Mouse (Mus musculus) megakaryocyte, adult 5-6 weeks (primary cell): Measurements from ENCODE around the gene Peli1. TPM values are rescaled to one million over a fixed set of nuclear protein-coding genes. Genes with fewer than 3 reads are reported as not detected.
A peak's percentile ranks its signal among the peaks of the same experiment; 100 is the strongest.

Source experiments
- ATAC-seq: 2 replicates; pipeline ENCODE4 v1.8.0; 2016; ENCODE audit warnings: mild to moderate bottlenecking, inconsistent platforms; ENCODE audit not compliant: poor library complexity, severe bottlenecking
- total RNA-seq, 2 experiments: library from RNA; stranded (forward) in 1 of 2; stranded (reverse) in 1 of 2; fragments of 153-499, 151-499 nt in 1 of 2; fragments of 221-1000, 200-1000 nt in 1 of 2; gene quantifications; 2 replicates each; pipeline versions ENCODE4 v1.2.3 to v1.2.4; 2015 to 2017

Peli1 gene
- total RNA-seq, 2 experiments from 2014 or later = 29.0 to 50.4 TPM

DNA sequence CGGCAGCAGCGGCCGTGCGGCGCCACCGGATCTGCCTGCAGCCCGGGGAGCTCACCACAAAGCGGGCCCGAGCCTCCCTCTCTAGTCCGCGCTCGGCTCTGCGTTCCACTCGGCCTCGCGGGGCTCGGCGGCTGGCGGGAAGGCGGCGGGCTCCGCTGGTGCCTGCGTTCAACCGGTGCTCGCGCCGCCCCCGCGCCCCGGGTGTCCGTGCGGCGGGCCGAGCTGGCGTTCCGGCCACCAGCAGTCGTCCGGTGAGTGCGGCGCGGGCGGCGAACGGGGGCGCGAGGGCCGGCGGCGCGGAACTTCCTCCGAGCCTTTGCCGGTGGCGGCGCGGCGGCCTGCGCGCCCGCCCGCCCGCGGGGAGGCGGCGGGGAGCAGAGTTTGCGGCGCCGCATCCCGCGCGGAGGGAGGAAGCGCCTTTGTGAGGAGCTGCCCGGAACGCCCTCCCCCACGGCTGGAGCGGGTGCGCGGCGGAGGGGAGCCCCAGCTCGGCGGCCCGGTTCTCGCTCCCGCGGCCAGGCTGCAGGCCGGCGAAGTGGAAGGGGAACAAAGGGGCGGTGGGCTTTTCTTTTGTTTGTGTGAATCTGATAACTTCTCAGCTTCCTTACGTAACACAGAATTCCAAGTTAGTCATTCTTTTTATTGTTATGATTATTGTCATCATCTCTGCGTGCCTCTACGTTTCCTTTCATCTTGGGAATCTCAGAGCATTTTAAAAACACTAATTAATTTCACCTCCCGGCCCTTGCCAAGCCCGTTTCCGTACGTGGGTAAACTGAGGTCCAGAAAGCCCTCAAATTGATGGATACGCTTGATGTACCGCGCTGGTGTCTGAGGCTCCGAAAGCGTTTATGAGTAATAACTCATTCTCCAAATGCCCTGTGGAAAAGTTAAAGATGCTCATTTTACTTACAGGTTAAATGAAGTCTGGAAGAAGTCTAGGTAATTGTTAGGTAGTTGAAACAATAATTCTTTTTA lies 626 bp downstream of the Peli1 start:
- ATAC-seq = peak; percentile 49

DNA sequence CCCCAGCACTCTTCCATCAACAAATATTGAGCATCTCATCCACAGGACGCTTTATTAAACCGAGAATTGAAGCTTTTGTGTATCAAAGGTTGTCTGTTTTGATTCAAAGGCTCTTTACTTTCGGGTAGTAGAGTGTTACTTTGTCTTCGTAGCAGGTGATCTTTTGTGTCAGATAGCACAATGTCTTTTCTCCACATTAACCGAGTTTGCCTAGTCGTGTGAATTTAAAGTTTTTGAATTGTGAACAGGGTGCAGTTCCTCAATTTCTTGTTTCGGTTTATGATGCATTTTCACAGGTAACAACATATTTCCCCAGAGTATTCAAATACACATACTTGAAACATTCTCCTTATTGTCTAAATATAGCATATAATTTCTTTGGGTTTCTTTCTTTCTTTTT lies 1.5 kb downstream of the Peli1 start:
- no peak for ATAC-seq

DNA sequence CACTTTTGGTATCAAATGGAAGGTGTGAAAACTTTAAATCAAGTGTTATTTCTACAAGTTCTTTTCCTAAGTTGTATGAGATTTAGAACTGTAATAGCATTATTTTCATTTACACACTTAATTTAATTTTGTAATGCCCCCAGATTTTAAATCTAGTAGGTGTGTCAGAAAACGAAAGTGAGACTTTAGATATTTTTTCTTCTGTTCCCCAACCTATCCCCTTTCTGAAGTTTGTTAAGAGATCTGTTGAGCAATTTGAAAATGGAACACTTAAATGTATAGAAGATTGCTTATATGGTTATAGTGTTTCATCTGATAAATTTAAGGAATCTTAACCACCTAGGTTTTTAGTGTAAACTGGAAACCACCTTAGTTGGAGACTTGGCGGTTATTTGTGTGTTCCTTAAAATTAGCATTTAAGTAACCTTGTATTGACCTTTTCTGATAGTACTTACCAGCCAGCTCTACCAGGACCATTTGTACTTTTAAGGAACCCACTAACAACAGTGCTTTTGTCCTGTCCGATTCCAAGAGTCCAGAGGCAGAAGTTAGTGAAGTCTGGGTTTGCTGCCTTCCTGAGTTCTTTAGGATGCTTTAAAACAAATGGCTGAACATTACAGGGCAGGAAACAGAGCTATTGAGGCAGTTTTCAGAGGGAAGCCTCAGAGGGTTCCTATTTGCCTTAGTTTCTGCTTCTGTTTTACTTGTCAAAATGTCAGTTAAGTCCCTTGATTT lies 2.2 kb downstream of the Peli1 start:
- no peak for ATAC-seq

DNA sequence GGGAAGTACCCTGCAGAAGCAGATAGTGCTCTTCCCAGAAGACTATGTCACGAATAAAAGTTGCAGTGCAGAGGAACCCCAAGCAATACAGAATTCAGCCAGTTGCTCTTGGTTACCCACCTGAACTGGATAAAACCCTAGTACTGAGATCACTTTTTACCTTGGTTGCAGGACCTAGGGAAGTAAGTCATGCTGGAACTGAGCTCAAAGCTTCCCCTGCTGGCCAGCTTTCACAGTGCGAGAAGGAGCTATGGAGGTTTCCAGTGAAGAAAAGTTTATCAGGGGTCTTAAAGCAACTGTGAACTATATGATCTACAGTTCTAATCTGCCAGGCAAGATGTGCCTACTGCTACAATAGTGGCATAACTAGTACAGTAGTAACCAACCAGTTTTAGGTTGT lies 5.5 kb downstream of the Peli1 start:
- peak; percentile 45; the same call in 1 of the 2 replicates for ATAC-seq

DNA sequence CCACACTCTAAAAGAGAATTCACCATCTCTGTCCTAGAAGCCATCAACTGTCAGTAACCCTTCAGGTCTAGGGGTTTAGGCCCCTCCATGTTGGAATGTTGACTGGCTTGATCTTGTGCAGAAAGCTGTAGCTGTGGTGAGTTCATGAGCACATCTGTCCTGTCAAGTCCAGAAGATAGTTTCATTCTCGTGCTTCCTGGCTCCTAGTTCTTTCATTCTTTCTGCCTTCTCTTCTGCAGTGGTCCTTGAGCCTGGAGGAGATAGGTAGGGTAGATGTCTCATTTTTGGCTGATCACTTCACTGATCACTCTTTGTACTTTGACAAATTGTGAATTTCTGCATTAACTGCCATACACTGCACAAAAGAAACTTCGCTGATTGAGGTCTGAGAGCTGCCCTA lies 7.4 kb downstream of the Peli1 start:
- no peak for ATAC-seq

DNA sequence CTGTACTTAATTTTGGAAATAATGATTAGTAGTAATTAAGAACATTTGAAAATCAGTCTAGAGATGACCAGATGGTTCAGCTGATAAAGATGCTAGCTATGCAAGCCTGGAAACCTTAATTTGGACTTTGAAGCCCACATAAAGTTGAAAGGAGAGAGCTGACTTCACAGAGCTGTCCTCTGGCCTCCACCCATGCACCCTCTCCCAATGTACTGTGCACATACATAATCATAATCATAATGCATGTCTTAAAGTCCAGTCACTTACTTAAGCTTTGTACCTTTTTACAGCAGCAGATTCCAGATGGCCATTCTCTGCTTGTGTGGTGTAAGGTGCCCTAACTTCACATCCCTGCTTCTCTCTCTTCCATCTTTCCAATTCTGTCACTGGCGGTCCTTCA lies 9.6 kb downstream of the Peli1 start:
- ATAC-seq = no peak

DNA sequence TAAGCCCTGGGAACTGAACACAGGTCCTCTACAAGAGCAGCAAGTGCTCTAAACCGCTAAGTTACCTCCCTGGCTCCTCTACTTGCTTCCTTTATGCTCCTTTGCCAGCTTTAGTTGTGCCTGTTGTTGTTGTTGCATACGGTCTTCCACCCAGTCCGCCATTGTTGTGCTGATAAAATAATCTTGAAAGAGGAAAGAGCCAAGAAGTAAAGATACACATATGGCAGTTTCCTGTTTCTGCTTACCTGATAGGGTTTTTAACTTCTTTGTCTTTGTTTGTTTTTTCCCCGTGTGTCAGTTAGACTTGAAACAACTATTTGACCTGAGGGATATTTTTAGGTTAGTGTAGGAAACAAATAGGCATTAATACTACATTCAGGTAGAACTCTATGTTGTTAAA lies 10.2 kb downstream of the Peli1 start:
- no peak for ATAC-seq

DNA sequence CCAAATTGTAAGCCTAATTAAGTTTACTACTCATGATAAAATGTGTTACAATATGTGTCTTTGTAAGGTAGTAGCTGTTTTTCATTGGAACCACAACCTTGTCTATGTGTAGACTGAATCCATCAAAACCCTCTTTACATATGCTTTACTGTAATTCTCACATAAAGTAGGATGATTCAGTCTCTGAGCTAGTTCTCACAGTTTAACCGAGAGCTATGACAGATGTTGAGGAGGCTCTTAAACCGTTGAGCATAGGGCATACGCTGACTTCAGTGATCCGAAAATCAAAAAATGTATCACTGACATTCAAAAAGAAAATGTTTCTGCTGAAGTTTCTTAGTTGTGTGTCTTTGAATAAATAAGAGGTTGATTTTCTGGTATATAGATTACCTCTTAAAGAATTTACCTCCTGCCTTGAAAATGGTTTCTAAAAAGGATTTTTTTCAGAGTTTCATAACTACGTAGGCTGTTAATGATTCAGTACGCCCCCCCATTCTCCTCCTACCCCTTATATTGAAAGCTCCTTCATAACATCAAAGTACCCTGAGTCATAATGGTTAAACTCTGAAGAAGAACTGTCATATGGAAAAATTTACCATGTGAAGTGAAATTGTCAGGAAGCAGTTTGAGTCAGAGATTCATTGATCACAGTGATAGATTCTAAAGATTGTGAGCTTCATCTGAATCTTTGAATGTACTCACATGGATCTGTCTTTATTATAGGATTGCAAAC lies 11.3 kb downstream of the Peli1 start:
- no peak for ATAC-seq

DNA sequence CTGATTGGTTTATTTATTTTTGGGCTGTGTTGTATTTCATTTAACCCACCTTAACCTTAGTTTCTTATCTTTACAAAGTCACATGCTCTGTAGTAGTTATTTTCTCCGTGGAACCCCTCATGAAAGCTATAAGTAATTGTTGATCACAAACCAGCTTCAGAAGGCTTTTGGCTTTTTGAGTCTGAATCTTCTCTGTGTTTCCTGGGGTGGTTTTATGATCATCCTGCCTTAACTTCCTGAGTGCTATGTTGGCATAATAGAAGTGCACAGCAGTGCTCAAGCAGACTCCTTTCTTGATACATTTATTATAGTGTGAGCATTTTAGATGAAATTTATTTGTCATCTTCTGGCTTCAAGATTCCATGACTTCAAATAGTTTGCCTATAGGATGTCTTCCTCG lies 12.1 kb downstream of the Peli1 start:
- ATAC-seq = no peak

DNA sequence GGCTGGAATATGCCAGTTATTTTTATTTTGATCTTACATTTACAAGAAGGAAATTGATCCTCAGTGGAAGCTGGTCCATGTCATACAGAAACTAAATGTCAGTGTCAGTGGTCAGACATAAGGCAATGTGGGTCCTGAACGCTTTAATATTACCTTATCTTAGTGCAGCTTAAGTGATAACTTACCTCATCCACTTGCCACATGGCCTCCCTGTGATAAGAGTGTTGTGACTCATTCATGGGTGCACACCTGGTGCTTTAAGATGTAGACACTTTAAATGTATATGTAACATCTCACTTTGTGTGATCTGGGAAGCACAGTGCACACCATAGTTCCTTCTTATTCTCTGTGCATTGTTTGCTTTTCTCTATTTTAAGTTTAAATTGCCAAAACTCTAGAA lies 14.3 kb downstream of the Peli1 start:
- no peak for ATAC-seq

DNA sequence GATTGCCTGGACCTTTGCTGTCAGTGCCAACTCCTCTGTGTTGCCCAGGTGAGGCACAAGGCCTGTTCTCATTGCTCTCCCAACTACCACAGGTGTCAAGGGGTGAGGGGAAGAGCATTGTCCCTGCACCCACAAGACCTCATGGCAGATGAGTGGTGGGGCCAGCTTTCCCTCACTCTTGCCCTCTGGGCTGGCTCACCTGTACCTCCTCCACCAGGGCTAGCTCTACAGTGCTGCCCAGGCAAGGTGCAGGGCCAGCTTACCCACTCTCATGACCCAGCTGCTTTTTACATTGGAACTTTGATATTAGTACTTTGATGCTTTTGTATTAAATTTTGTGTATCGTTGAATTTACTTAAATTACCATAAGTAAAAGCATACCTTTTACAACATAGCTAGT lies 16.0 kb downstream of the Peli1 start:
- no peak for ATAC-seq

DNA sequence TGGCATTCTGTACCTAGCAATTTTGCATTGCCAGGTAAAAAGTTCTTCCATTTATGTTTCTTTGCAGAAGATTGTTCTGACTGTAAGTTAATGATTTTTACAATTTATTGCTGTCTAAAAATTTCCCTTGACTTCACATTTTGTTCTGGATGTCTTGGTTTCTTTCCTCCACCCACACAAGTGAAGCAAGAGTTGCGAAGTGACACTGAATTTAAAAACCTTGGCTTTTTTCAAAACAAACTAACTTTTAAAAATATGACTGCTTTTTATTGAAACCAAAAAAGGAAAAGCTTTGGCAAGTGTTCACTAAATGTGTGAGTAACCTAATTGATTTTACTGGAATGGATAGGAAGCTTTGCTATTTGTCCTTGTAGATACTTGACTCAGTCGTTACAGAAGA lies 18.2 kb downstream of the Peli1 start:
- ATAC-seq = no peak

DNA sequence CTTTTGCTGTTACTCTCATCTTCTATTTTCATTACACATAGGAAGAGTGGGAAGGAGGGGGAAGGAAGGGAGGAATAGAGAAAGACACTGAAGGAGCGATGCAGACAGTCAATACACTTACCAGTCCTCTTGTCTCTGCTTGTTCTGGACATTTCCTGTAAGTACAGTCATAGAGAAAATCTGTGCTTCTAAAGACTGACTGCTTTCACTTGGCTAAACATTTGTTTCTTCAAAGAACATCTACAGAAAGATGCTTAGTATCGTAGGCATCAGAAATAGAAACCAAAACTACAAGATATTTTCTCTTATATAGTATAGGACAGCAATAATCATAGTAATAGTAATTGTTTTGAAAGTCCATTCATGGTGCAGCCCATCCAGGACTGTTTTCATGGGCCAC lies 23.4 kb downstream of the Peli1 start:
- ATAC-seq = no peak

DNA sequence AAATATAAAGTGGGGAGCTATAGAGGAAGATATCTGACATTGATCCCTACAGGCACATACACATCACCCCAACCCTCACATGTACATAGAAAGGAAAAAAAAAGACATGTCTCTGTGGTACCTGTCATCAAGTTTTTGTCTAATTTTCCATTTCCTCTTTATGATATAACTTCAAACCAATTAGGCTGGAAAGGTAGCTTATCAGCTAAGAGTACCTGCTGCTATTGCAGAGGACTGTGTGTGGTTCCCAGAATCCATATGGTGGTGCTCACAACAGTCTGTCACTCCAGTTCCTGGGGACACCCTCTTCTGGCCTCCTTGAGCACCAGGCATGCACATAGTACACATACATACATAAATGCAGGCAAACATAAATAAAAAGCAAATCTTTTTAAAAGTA lies 24.7 kb downstream of the Peli1 start:
- no peak for ATAC-seq

DNA sequence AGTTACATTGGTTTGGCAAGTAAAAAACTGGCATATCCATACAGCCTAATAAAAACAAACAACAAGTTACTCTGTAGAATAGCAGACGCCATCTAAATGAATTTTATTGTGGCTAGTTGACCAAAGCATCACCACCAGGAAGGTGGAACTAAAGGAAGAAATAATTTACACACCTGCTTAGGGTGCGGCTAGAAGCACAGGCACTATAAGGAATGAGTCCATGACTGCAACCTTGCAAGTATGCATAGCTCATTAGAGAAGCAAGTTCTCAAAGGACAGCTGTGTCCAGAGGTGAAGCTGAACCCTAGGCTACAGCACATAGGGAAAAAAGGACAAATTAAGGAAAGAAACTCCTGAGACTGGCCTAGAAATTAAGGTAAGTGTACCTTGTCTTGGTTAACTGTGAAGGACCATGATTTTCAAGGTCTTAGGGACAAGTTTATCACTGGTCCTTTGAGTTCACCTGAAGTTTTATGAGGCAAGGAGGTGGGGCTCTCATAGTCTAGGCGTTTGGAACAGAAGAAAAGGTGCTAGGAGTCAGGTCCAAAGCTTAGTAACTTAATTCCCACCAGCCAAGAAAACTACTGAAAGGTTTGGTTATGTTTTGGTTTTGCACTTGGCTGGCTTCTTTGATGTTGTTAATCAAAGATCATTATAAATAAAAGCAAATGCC lies 25.7 kb downstream of the Peli1 start:
- no peak for ATAC-seq

DNA sequence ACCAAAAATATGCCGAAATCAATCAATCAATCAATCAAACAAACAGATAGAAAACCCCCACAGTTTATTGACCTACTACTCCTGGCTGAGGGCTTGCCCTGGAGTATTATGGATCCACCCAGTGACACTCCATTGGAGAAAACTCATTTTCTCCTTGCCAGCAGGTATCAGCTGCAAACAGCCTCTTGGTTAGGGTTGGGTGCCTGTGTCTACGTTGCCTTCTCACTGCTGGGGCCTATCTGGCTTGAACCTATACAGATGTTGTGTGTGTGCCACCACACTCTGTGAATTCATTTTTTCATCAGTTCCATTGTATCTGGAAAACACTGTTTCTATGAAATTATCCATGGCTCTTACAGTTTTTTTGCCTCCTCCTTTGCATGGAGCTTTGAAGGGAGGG lies 30.6 kb downstream of the Peli1 start:
- no peak for ATAC-seq

DNA sequence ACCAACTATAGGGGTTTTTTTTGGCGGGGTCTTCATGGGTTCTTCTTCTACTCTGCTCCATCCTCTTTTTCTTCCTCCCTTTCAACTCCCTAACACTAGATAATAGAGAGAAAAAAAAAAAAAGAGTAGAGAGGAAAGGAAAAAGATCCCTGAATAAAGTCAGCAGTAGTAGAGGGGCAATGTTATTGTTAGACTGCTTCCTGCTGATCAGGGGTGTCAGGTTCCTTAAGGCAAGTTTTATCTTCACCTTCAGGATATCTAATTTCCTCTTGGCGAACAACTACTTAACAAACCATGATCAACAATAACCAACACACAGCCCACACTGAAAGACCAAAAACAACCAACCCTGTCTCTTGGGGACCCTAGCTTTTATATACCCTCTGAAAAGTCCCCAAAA lies 31.3 kb downstream of the Peli1 start:
- no peak for ATAC-seq

DNA sequence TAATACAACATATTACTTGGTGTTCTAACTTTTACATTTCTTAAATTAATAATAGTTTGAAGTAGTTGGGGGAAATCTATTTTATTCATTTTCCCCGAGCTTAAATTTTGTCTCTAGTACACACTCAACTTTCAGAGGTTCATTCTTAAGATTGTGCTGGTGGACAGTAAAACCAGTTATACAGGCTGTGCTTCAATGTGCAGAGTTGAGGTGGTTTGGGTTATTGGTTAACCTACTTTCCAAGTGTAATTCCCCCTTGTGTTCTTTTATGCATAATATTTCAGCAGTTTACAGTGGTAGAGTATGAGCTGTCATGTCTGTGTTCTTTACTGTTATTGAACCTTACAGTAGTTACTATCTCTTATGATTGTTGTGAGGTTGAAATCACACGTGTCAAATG lies 40.6 kb downstream of the Peli1 start:
- ATAC-seq = no peak

DNA sequence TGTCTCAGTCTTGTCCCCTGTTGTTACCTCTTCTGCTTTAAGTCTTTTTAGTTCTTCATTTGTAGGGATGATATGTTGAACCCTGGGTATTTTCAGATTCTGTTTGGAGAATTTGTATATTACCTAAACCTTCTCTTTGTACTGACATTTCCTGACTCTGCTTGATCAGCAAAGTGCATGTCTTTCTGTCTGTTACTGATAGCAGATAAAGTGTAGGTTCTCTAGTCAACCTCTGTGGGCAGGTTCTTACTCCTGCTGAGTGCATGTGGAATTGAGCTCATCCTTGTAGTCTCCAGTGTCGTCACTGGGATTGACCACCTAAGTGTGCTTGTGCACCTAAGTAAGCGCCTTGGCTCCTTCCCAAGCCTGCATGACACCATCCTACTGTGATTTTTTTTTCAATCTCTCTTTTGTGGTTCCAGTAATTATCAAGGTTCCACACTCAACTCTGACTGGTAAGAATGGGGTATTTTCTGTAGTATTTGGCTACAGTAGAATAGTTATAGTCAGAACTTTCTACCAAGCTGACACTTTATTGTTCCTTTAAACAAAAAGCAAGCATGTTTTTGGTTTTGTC lies 43.9 kb downstream of the Peli1 start:
- ATAC-seq = no peak

DNA sequence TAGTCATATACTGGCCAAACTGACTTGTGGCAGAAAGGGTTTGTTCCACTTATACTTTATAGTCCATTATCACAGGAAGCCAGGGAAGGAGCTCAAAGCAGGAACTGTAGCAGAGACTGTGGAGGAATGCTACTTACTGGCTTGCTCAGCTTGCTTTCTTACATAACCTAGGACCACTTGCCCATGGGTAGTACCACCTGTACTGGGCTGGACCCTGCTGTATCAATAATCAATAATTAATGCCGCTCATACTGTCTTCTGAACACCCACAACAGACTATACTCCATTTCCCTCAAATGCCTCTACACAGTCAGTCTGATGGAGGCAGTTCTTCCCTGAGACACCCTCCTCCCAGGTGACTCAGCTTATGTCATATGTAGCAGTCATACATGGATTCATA lies 48.4 kb downstream of the Peli1 start:
- ATAC-seq = no peak

DNA sequence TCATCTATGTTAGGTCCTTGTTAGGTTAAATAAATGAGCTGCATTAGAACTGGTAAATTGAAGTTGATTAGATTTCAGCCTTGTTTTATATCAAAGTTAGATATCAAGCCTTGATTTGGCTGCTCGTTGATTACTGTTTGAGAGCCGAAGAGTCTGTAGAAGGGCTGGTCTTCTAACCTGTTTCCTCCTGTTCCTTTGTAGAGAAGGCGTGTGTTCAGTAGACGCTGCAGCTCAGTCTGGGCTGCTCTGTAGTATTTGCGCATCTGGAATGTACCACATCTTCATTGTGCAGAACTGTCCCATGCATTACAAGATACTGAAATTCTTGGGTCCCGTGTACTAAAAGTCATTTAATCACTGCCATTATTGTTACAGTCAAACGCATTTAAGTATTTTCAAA lies 50.2 kb downstream of the Peli1 start:
- no peak for ATAC-seq
